Mouse (Mus musculus) megakaryocyte, embryonic 14.5 days (primary cell): ENCODE measurements around the gene Hat1. TPM values are rescaled to one million over a fixed set of nuclear protein-coding genes. Genes with fewer than 3 reads are reported as not detected.

Source experiments
- H3K27me3 ChIP-seq: replicated peaks from 2 replicates; pipeline ENCODE3; 2012; ENCODE audit warnings: inconsistent platforms
- H3K36me3 ChIP-seq: replicated peaks from 2 replicates; pipeline ENCODE3; 2012; ENCODE audit warnings: low read length, inconsistent platforms, mixed read lengths
- H3K4me1 ChIP-seq: 2 replicates; pipeline ENCODE4 v1.6.1; 2012; ENCODE audit warnings: inconsistent platforms
- H3K4me3 ChIP-seq: replicated peaks from 2 replicates; pipeline ENCODE3; 2012; ENCODE audit warnings: moderate library complexity, mild to moderate bottlenecking, inconsistent platforms
- H3K9me3 ChIP-seq: 2 replicates; pipeline ENCODE4 v1.6.1; 2012; ENCODE audit warnings: inconsistent platforms
- FLI1 ChIP-seq: IDR thresholded peaks from 2 replicates; pipeline ENCODE4 v1.6.1; 2012; ENCODE audit warnings: low read length, inconsistent platforms, mixed read lengths
- GATA1 ChIP-seq: IDR thresholded peaks from 3 replicates; pipeline ENCODE4 v1.6.1; 2012; ENCODE audit warnings: mixed read lengths, low read length, inconsistent platforms, borderline replicate concordance
- polyA plus RNA-seq: library from polyadenylated mRNA; stranded (reverse); fragments of >175 nt; gene quantifications from 2 replicates; pipeline ENCODE4 v1.2.3, GENCODE M21; 2012; ENCODE audit warnings: low replicate concordance; ENCODE audit not compliant: insufficient read depth

Gene Hat1
- polyA plus RNA-seq, 1 experiment = 0.48 TPM

GRCm38 (mm10) chr2:71420895-71421425, 32.2 kb downstream of the Hat1 start:
- no peak overlapping the region for H3K4me3 ChIP-seq
- H3K4me1 ChIP-seq = no peaks in the 10 kb centered on the region
- H3K9me3 ChIP-seq = no peaks in the 10 kb centered on the region
- peaks cover 53% of the 10 kb centered on the region for H3K36me3 ChIP-seq
- no peak for TF ChIP-seq GATA1
- TF ChIP-seq FLI1 = no peak
- H3K27me3 ChIP-seq = no peaks in the 10 kb centered on the region

- H3K36me3 ChIP-seq = peaks cover 54% of the 10 kb centered on the region
- no peak overlapping the region for H3K4me3 ChIP-seq
Observed at GRCm38 (mm10) chr2:71424545-71424944, 35.8 kb downstream of the Hat1 start.

GRCm38 (mm10) chr2:71435440-71435839, 46.7 kb downstream of the Hat1 start:
- no peaks in the 10 kb centered on the region for H3K27me3 ChIP-seq
- H3K9me3 ChIP-seq = peaks cover 3% of the 10 kb centered on the region; the same call in 1 of the 2 replicates
- no peak overlapping the region for H3K4me3 ChIP-seq
- peaks cover 70% of the 10 kb centered on the region for H3K36me3 ChIP-seq
- H3K4me1 ChIP-seq = no peaks in the 10 kb centered on the region
- TF ChIP-seq FLI1 (no peak), GATA1 (no peak)

More at GRCm38 (mm10) chr2:71424545-71424944, 35.8 kb downstream of the Hat1 start:
- Histone ChIP-seq H3K4me1 (no peaks in the 10 kb centered on the region), H3K27me3 (no peaks in the 10 kb centered on the region), H3K9me3 (no peaks in the 10 kb centered on the region)
- TF ChIP-seq FLI1 = no peak
- no peak for TF ChIP-seq GATA1

- H3K9me3 ChIP-seq = no peaks in the 10 kb centered on the region
- no peak overlapping the region for H3K4me3 ChIP-seq
- H3K27me3 ChIP-seq = peaks cover 12% of the 10 kb centered on the region
- TF ChIP-seq GATA1 (no peak), FLI1 (no peak)
- peaks cover 30% of the 10 kb centered on the region for H3K36me3 ChIP-seq
- no peaks in the 10 kb centered on the region for H3K4me1 ChIP-seq
Observed at GRCm38 (mm10) chr2:71443376-71443775, 54.6 kb downstream of the Hat1 start.

- H3K36me3 ChIP-seq = peaks cover 12% of the 10 kb centered on the region
- H3K4me3 ChIP-seq = no peak overlapping the region
- no peaks in the 10 kb centered on the region for H3K4me1 ChIP-seq
- peaks cover 6% of the 10 kb centered on the region; the same call in 1 of the 2 replicates for H3K9me3 ChIP-seq
- TF ChIP-seq FLI1 = no peak
- TF ChIP-seq GATA1 = no peak
- peaks cover 14% of the 10 kb centered on the region for H3K27me3 ChIP-seq
Observed at GRCm38 (mm10) chr2:71445536-71446196, 56.9 kb downstream of the Hat1 start.

GRCm38 (mm10) chr2:71449604-71450003, 60.8 kb downstream of the Hat1 start:
- no peak for TF ChIP-seq FLI1
- TF ChIP-seq GATA1 = no peak
- no peaks in the 10 kb centered on the region for H3K36me3 ChIP-seq
- peaks cover 17% of the 10 kb centered on the region for H3K4me1 ChIP-seq
- no peak overlapping the region for H3K4me3 ChIP-seq
- H3K27me3 ChIP-seq = peaks cover 15% of the 10 kb centered on the region
- H3K9me3 ChIP-seq = peaks cover 6% of the 10 kb centered on the region; the same call in 1 of the 2 replicates

- peaks cover 6% of the 10 kb centered on the region; the same call in 1 of the 2 replicates for H3K9me3 ChIP-seq
- no peaks in the 10 kb centered on the region for H3K36me3 ChIP-seq
- no peak for TF ChIP-seq FLI1
- TF ChIP-seq GATA1 = no peak
- H3K4me1 ChIP-seq = peaks cover 17% of the 10 kb centered on the region
- peaks cover 9% of the 10 kb centered on the region for H3K27me3 ChIP-seq
- no peak overlapping the region for H3K4me3 ChIP-seq
Observed at GRCm38 (mm10) chr2:71451761-71452160, 63.0 kb downstream of the Hat1 start.

GRCm38 (mm10) chr2:71453161-71453916, 64.6 kb downstream of the Hat1 start, which contains the start of gene Metap1d:
TSS of gene Metap1d (plus strand) at chr2:71453276.
- Histone ChIP-seq H3K27me3 (peaks cover 3% of the 10 kb centered on the region), H3K4me3 (peak within 1 kb of the TSS; percentile 93), H3K36me3 (no peaks in the 10 kb centered on the region), H3K4me1 (peaks cover 17% of the 10 kb centered on the region), H3K9me3 (peaks cover 6% of the 10 kb centered on the region; the same call in 1 of the 2 replicates)
- TF ChIP-seq FLI1 = no peak
- no peak for TF ChIP-seq GATA1

- peaks cover 17% of the 10 kb centered on the region for H3K4me1 ChIP-seq
- H3K27me3 ChIP-seq = peaks cover 4% of the 10 kb centered on the region
- TF ChIP-seq GATA1 (no peak), FLI1 (no peak)
- H3K36me3 ChIP-seq = no peaks in the 10 kb centered on the region
- H3K4me3 ChIP-seq = peak overlapping the region; percentile 93
- H3K9me3 ChIP-seq = peaks cover 6% of the 10 kb centered on the region; the same call in 1 of the 2 replicates
Observed at GRCm38 (mm10) chr2:71453917-71454260, 65.1 kb downstream of the Hat1 start.

GRCm38 (mm10) chr2:71458624-71459023, 69.9 kb downstream of the Hat1 start:
- no peak for TF ChIP-seq GATA1
- TF ChIP-seq FLI1 = no peak
- H3K27me3 ChIP-seq = peaks cover 4% of the 10 kb centered on the region
- peaks cover 34% of the 10 kb centered on the region for H3K4me1 ChIP-seq
- H3K4me3 ChIP-seq = no peak overlapping the region
- no peaks in the 10 kb centered on the region for H3K36me3 ChIP-seq
- H3K9me3 ChIP-seq = no peaks in the 10 kb centered on the region

GRCm38 (mm10) chr2:71459659-71460058, 70.9 kb downstream of the Hat1 start:
- TF ChIP-seq GATA1 = no peak
- Histone ChIP-seq H3K4me1 (peaks cover 29% of the 10 kb centered on the region), H3K36me3 (no peaks in the 10 kb centered on the region), H3K9me3 (no peaks in the 10 kb centered on the region), H3K27me3 (peaks cover 4% of the 10 kb centered on the region), H3K4me3 (no peak overlapping the region)
